Mouse (Mus musculus) limb, embryonic 15.5 days (tissue): ENCODE measurements around the gene H2afj. TPM values are rescaled to one million over a fixed set of nuclear protein-coding genes. Genes with fewer than 3 reads are reported as not detected.

Experiments used
- ATAC-seq: fragments of 200-750 bp; cut with Nextera tagmentation; 2 replicates; pipeline ENCODE4 v1.8.0; 2017; ENCODE audit warnings: low read depth, moderate TSS enrichment; ENCODE audit not compliant: insufficient number of reproducible peaks, low FRiP score, low TSS enrichment
- H3K27ac ChIP-seq: fragments of 300-500 bp; sonication (generic); 2 replicates; pipeline ENCODE4 v1.5.1; 2015; ENCODE audit warnings: moderate library complexity, mild to moderate bottlenecking, inconsistent platforms
- H3K27me3 ChIP-seq: fragments of 300-500 bp; sonication (generic); 2 replicates; pipeline ENCODE4 v1.6.1; 2015; ENCODE audit warnings: inconsistent platforms
- H3K36me3 ChIP-seq: fragments of 300-500 bp; sonication (generic); 2 replicates; pipeline ENCODE4 v1.6.1; 2015; ENCODE audit warnings: inconsistent platforms
- H3K4me1 ChIP-seq: fragments of 300-500 bp; sonication (generic); 2 replicates; pipeline ENCODE4 v1.6.1; 2015; ENCODE audit warnings: inconsistent platforms
- H3K4me2 ChIP-seq: fragments of 300-500 bp; sonication (generic); 2 replicates; pipeline ENCODE4 v1.6.1; 2015; ENCODE audit warnings: mild to moderate bottlenecking, inconsistent platforms
- H3K4me3 ChIP-seq: fragments of 300-500 bp; sonication (generic); 2 replicates; pipeline ENCODE4 v1.5.1; 2015; ENCODE audit warnings: mild to moderate bottlenecking, inconsistent platforms
- H3K9ac ChIP-seq: fragments of 300-500 bp; sonication (generic); 2 replicates; pipeline ENCODE4 v1.6.1; 2015; ENCODE audit warnings: inconsistent platforms
- H3K9me3 ChIP-seq: fragments of 300-500 bp; sonication (generic); 2 replicates; pipeline ENCODE4 v1.6.1; 2016; ENCODE audit warnings: inconsistent platforms
- WGBS: fragments of 180-500 bp; shearing (Covaris S2); methylation state at CpG from one replicate; pipeline ENCODE4 v1.1.7; 2015; 5-methylcytosine and 5-hydroxymethylcytosine counted together
- polyA plus RNA-seq: library from polyadenylated mRNA; unstranded; fragments of >200 nt; fragmentation: Nextera tagmentation; extraction: Ambion mirVana; gene quantifications from 2 replicates; pipeline ENCODE4 v1.2.1, GENCODE M21; 2015

Gene H2afj
- polyA plus RNA-seq, 1 experiment from 2014 or later, result 142 TPM

DNA sequence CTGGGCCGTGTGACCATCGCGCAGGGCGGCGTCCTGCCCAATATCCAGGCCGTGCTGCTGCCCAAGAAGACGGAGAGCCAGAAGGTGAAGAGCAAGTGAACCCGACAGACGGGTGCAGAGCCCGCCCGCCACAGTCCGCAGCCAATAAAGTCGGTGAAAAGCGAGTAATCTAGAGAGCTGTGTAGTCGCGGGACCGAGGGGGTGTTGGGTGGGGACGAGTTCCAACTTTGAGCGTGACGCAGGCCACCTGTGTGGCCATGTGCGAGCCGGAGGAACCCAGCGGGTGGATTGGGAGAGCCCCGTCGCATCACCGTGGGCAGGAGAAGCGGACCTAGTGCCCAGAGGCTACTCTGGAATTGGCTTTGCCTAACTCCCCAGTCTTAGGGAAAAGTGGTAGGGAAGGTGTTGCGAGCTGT, 595 bp downstream of the H2afj start:
- H3K4me1 ChIP-seq, result peaks cover 24% of the 10 kb centered on the region
- under 1% methylated on average over 28 of the region's 28 CpGs for WGBS
- 0 out of 2 replicates have a peak, but pooled peaks have one; percentile 12 for ATAC-seq
- H3K4me2 ChIP-seq, result peak overlapping the region; percentile 90
- no peaks in the 10 kb centered on the region for H3K27me3 ChIP-seq
- H3K4me3 ChIP-seq, result peak overlapping the region; percentile 91
- H3K36me3 ChIP-seq, result peaks cover 16% of the 10 kb centered on the region
- peak overlapping the region; percentile 70 for H3K9ac ChIP-seq
- H3K9me3 ChIP-seq, result no peaks in the 10 kb centered on the region
- peak overlapping the region; percentile 67 for H3K27ac ChIP-seq

- H3K27ac ChIP-seq, result peak overlapping the region; percentile 67
- no peak for ATAC-seq
- H3K4me3 ChIP-seq, result peak overlapping the region; percentile 91
- H3K9ac ChIP-seq, result peak overlapping the region; percentile 70
- peaks cover 20% of the 10 kb centered on the region for H3K36me3 ChIP-seq
- H3K27me3 ChIP-seq, result no peaks in the 10 kb centered on the region
- peaks cover 24% of the 10 kb centered on the region for H3K4me1 ChIP-seq
- peak overlapping the region; percentile 90 for H3K4me2 ChIP-seq
- no peaks in the 10 kb centered on the region for H3K9me3 ChIP-seq
- 28% methylated on average over 14 of the region's 14 CpGs for WGBS
These were observed 1.0 kb downstream of the H2afj start for GRCm38 (mm10) chr6:136809077-136809476.

GRCm38 (mm10) chr6:136809673-136810072, 1.6 kb downstream of the H2afj start:
- no peak overlapping the region for H3K9ac ChIP-seq

GRCm38 (mm10) chr6:136811196-136811595, 3.2 kb downstream of the H2afj start:
- WGBS, result 85% methylated on average over 10 of the region's 10 CpGs
- Histone ChIP-seq H3K4me3 (no peak overlapping the region), H3K27me3 (no peaks in the 10 kb centered on the region), H3K36me3 (peaks cover 39% of the 10 kb centered on the region), H3K4me2 (no peak overlapping the region), H3K27ac (no peak overlapping the region), H3K9ac (no peak overlapping the region), H3K4me1 (peaks cover 24% of the 10 kb centered on the region), H3K9me3 (no peaks in the 10 kb centered on the region)
- no peak for ATAC-seq

More at GRCm38 (mm10) chr6:136809673-136810072, 1.6 kb downstream of the H2afj start:
- whole genome bisulfite sequencing, result 73% methylated on average over 13 of the region's 13 CpGs
- H3K27me3 ChIP-seq, result no peaks in the 10 kb centered on the region
- H3K4me1 ChIP-seq, result peaks cover 24% of the 10 kb centered on the region
- H3K4me3 ChIP-seq, result peak overlapping the region; percentile 91
- ATAC-seq, result no peak
- H3K9me3 ChIP-seq, result no peaks in the 10 kb centered on the region
- peaks cover 26% of the 10 kb centered on the region for H3K36me3 ChIP-seq
- peak overlapping the region; percentile 90 for H3K4me2 ChIP-seq
- H3K27ac ChIP-seq, result no peak overlapping the region

- Histone ChIP-seq H3K27ac (no peak overlapping the region), H3K27me3 (no peaks in the 10 kb centered on the region)
These were observed 5.1 kb downstream of the H2afj start for GRCm38 (mm10) chr6:136813117-136813516.

GRCm38 (mm10) chr6:136815381-136815780, 7.3 kb downstream of the H2afj start:
- Histone ChIP-seq H3K4me2 (no peak overlapping the region), H3K9ac (no peak overlapping the region), H3K36me3 (peaks cover 79% of the 10 kb centered on the region), H3K27ac (no peak overlapping the region), H3K9me3 (no peaks in the 10 kb centered on the region), H3K4me1 (no peaks in the 10 kb centered on the region), H3K27me3 (no peaks in the 10 kb centered on the region), H3K4me3 (no peak overlapping the region)
- 93% methylated on average over 7 of the region's 7 CpGs for WGBS
- no peak for ATAC-seq

More at GRCm38 (mm10) chr6:136813117-136813516, 5.1 kb downstream of the H2afj start:
- Histone ChIP-seq H3K9me3 (no peaks in the 10 kb centered on the region), H3K9ac (no peak overlapping the region), H3K36me3 (peaks cover 58% of the 10 kb centered on the region), H3K4me2 (no peak overlapping the region), H3K4me1 (peaks cover 13% of the 10 kb centered on the region), H3K4me3 (no peak overlapping the region)
- ATAC-seq, result no peak
- WGBS, result 31% methylated on average over 4 of the region's 4 CpGs

- Histone ChIP-seq H3K36me3 (peaks cover 91% of the 10 kb centered on the region), H3K4me3 (no peak overlapping the region), H3K27ac (no peak overlapping the region), H3K9me3 (no peaks in the 10 kb centered on the region), H3K9ac (no peak overlapping the region), H3K27me3 (no peaks in the 10 kb centered on the region), H3K4me1 (no peaks in the 10 kb centered on the region), H3K4me2 (no peak overlapping the region)
- no peak for ATAC-seq
- 92% methylated on average over 21 of the region's 21 CpGs for WGBS
These were observed 8.8 kb downstream of the H2afj start for GRCm38 (mm10) chr6:136816826-136817225.

GRCm38 (mm10) chr6:136817549-136817948, 9.5 kb downstream of the H2afj start:
- Histone ChIP-seq H3K27me3 (no peaks in the 10 kb centered on the region), H3K9ac (no peak overlapping the region), H3K4me2 (no peak overlapping the region), H3K4me3 (no peak overlapping the region), H3K27ac (no peak overlapping the region), H3K4me1 (no peaks in the 10 kb centered on the region), H3K9me3 (no peaks in the 10 kb centered on the region), H3K36me3 (peaks cover 92% of the 10 kb centered on the region)
- WGBS, result 91% methylated on average over 3 of the region's 3 CpGs
- no peak for ATAC-seq

- Histone ChIP-seq H3K27ac (no peak overlapping the region), H3K27me3 (no peaks in the 10 kb centered on the region), H3K4me3 (no peak overlapping the region), H3K4me2 (no peak overlapping the region), H3K9me3 (no peaks in the 10 kb centered on the region), H3K4me1 (no peaks in the 10 kb centered on the region), H3K36me3 (peaks cover 90% of the 10 kb centered on the region), H3K9ac (no peak overlapping the region)
- WGBS, result 94% methylated on average over 21 of the region's 21 CpGs
- no peak for ATAC-seq
These were observed 12.3 kb downstream of the H2afj start for GRCm38 (mm10) chr6:136820381-136820780.

DNA sequence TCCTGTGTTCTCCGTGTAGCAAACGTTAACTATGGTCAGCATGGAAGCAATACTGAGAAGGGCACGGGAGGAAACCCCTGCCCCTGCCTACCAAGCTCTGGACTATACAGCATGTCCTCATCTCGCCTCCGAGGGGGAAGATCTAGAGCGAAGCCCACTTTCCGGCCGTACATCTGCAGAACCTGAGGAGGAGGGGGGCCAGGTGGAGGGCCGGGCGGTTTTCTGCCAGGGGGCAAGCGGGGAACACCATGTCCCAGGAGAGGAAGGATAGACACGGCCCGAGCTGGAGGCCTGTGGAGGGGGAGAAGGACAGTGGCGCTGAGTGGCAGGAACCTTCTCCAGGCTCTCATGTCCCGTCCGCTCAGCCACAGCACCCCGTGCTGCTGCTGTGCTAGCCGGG, 13.0 kb downstream of the H2afj start:
- Histone ChIP-seq H3K4me2 (no peak overlapping the region), H3K4me3 (no peak overlapping the region), H3K36me3 (peaks cover 88% of the 10 kb centered on the region), H3K27me3 (no peaks in the 10 kb centered on the region), H3K27ac (no peak overlapping the region), H3K9ac (no peak overlapping the region), H3K4me1 (no peaks in the 10 kb centered on the region), H3K9me3 (no peaks in the 10 kb centered on the region)
- ATAC-seq, result no peak
- WGBS, result 93% methylated on average over 18 of the region's 18 CpGs

GRCm38 (mm10) chr6:136824987-136825386, 16.9 kb downstream of the H2afj start:
- no peaks in the 10 kb centered on the region for H3K9me3 ChIP-seq
- no peak overlapping the region for H3K9ac ChIP-seq
- no peak overlapping the region for H3K4me3 ChIP-seq
- peaks cover 7% of the 10 kb centered on the region for H3K4me1 ChIP-seq
- H3K4me2 ChIP-seq, result no peak overlapping the region
- H3K27ac ChIP-seq, result no peak overlapping the region
- no peak for ATAC-seq
- WGBS, result 93% methylated on average over 8 of the region's 8 CpGs
- peaks cover 50% of the 10 kb centered on the region for H3K36me3 ChIP-seq
- H3K27me3 ChIP-seq, result no peaks in the 10 kb centered on the region

- 12% methylated on average over 7 of the region's 7 CpGs for WGBS
- Histone ChIP-seq H3K9me3 (no peaks in the 10 kb centered on the region), H3K4me2 (peak overlapping the region; percentile 56), H3K36me3 (peaks cover 29% of the 10 kb centered on the region), H3K27me3 (no peaks in the 10 kb centered on the region), H3K4me3 (peak overlapping the region; percentile 84), H3K4me1 (peaks cover 7% of the 10 kb centered on the region), H3K9ac (peak overlapping the region; percentile 90), H3K27ac (peak overlapping the region; percentile 78; the same call in 1 of the 2 replicates)
- ATAC-seq, result no peak
These were observed 19.1 kb downstream of the H2afj start for GRCm38 (mm10) chr6:136827116-136827515.

DNA sequence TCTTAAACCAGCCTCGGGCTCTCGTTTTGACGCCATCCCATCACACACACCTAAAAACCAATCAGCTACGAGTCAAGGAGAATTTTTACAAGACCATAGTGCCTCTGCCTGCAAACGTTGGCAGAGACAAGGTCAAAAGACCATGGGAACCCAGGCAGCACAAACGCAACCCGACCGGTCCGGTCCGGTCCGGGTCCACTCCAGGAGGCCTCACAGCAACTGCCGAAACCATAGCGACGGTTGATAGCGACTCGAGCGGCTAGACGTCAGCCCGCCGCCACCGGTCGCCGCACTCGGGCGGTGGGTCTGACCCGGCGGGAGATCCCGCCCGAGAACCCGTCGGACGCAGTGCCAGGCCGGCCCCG, 19.5 kb downstream of the H2afj start, which contains the start of gene BC049715:
Gene BC049715, plus strand, starts transcription at position 111 of the 365 bp plus-strand sequence.
- Histone ChIP-seq H3K9me3 (no peaks in the 10 kb centered on the region), H3K36me3 (peaks cover 25% of the 10 kb centered on the region), H3K4me3 (peak within 1 kb of the TSS; percentile 84), H3K27ac (peak within 1 kb of the TSS; percentile 86), H3K4me1 (peaks cover 7% of the 10 kb centered on the region), H3K4me2 (peak within 1 kb of the TSS; percentile 56), H3K27me3 (no peaks in the 10 kb centered on the region), H3K9ac (peak within 1 kb of the TSS; percentile 90)
- WGBS, result under 1% methylated on average over 34 of the region's 34 CpGs
- ATAC-seq, result no peak
